Mouse (Mus musculus) heart, embryonic 16.5 days (tissue): Measurements from ENCODE around the gene Hist1h2bh. TPM values are rescaled to one million over a fixed set of nuclear protein-coding genes. Genes with fewer than 3 reads are reported as not detected.
"Not testable (repeated sequence)": the region's sequence is repeated elsewhere in the genome, so short reads cannot be mapped to it uniquely, and the experiment has no call there.

Source experiments
- ATAC-seq: fragments of 200-750 bp; cut with Nextera tagmentation; replicated peaks from 2 replicates; pipeline ENCODE4 v1.8.0; 2017; ENCODE audit warnings: moderate number of reproducible peaks; ENCODE audit not compliant: insufficient read depth, low FRiP score; ENCODE audit errors: extremely low read depth
- H3K27ac ChIP-seq: fragments of 300-500 bp; sonication (generic); 2 replicates; pipeline ENCODE4 v1.5.1; 2014; ENCODE audit warnings: mild to moderate bottlenecking, low read length, control low read depth, moderate library complexity
- H3K27me3 ChIP-seq: fragments of 300-500 bp; sonication (generic); 2 replicates; pipeline ENCODE4 v1.6.1; 2014; ENCODE audit warnings: low read length, mixed read lengths; ENCODE audit not compliant: control insufficient read depth, insufficient read depth
- H3K36me3 ChIP-seq: fragments of 300-500 bp; sonication (generic); 2 replicates; pipeline ENCODE4 v1.6.1; 2014; ENCODE audit not compliant: control insufficient read depth, insufficient read depth
- H3K4me1 ChIP-seq: fragments of 300-500 bp; sonication (generic); 2 replicates; pipeline ENCODE4 v1.6.1; 2014; ENCODE audit warnings: low read length, mixed read lengths; ENCODE audit not compliant: control insufficient read depth, insufficient read depth
- H3K4me2 ChIP-seq: fragments of 300-500 bp; sonication (generic); 2 replicates; pipeline ENCODE4 v1.6.1; 2014; ENCODE audit warnings: low read depth, mild to moderate bottlenecking, control low read depth, low read length
- H3K4me3 ChIP-seq: fragments of 300-500 bp; sonication (generic); 2 replicates; pipeline ENCODE4 v1.5.1; 2014; ENCODE audit warnings: mild to moderate bottlenecking, control low read depth, low read length
- H3K9ac ChIP-seq: fragments of 300-500 bp; sonication (generic); 2 replicates; pipeline ENCODE4 v1.6.1; 2014; ENCODE audit warnings: low read length, control low read depth
- H3K9me3 ChIP-seq: fragments of 300-500 bp; sonication (generic); replicated peaks from 2 replicates; pipeline ENCODE4 v1.6.1; 2016; ENCODE audit warnings: low read length; ENCODE audit not compliant: control insufficient read depth
- WGBS: fragments of 180-500 bp; shearing (Covaris S2); extraction: QIAGEN DNeasy Blood & Tissue Kit; methylation state at CpG from one replicate; pipeline ENCODE4 v1.1.7; 2014; 5-methylcytosine and 5-hydroxymethylcytosine counted together
- polyA plus RNA-seq: library from polyadenylated mRNA; unstranded; fragments of >200 nt; fragmentation: Nextera tagmentation; extraction: Ambion mirVana; gene quantifications from 2 replicates; pipeline ENCODE4 v1.2.1, GENCODE M21; 2015

Hist1h2bh gene
- polyA plus RNA-seq, 1 experiment from 2014 or later = 0.38 TPM

GRCm38 (mm10) chr13:23542225-23542980, 789 bp downstream of the Hist1h2bh start:
- not testable (repeated sequence) for H3K9me3 ChIP-seq, H3K4me1 ChIP-seq, ATAC-seq, H3K27me3 ChIP-seq, H3K36me3 ChIP-seq
- peak overlapping the region; percentile 63 for H3K4me3 ChIP-seq
- H3K4me2 ChIP-seq = peak overlapping the region; percentile 87
- peak overlapping the region; percentile 72 for H3K9ac ChIP-seq
- WGBS = 11% methylated on average over 3 of the region's 3 CpGs
- H3K27ac ChIP-seq = peak overlapping the region; percentile 91

- H3K4me2 ChIP-seq = no peak overlapping the region
- WGBS = 79% methylated on average over 3 of the region's 3 CpGs
- no peak for ATAC-seq
- H3K27me3 ChIP-seq = no peaks in the 10 kb centered on the region
- no peaks in the 10 kb centered on the region for H3K9me3 ChIP-seq
- no peak overlapping the region for H3K27ac ChIP-seq
- no peak overlapping the region for H3K9ac ChIP-seq
- peaks cover 11% of the 10 kb centered on the region for H3K4me1 ChIP-seq
- H3K4me3 ChIP-seq = no peak overlapping the region
- H3K36me3 ChIP-seq = no peaks in the 10 kb centered on the region
Measured at GRCm38 (mm10) chr13:23541497-23541896, 1.7 kb downstream of the Hist1h2bh start.

- ATAC-seq, H3K9me3 ChIP-seq, H3K36me3 ChIP-seq, H3K27me3 ChIP-seq, H3K9ac ChIP-seq, H3K4me2 ChIP-seq, H3K4me3 ChIP-seq, H3K27ac ChIP-seq: not testable (repeated sequence)
- WGBS = 56% methylated on average over 1 of the region's 1 CpGs
- H3K4me1 ChIP-seq = peaks cover 15% of the 10 kb centered on the region
Measured at GRCm38 (mm10) chr13:23539821-23540220, 3.4 kb downstream of the Hist1h2bh start.

- WGBS = 79% methylated on average over 5 of the region's 5 CpGs
Measured at GRCm38 (mm10) chr13:23538249-23538648, 4.9 kb downstream of the Hist1h2bh start.

GRCm38 (mm10) chr13:23537006-23537710, 6.0 kb downstream of the Hist1h2bh start:
- H3K4me3 ChIP-seq = no peak overlapping the region
- 74% methylated on average over 3 of the region's 3 CpGs for WGBS
- no peak for ATAC-seq

More at GRCm38 (mm10) chr13:23538249-23538648, 4.9 kb downstream of the Hist1h2bh start:
- H3K27ac ChIP-seq = no peak overlapping the region
- no peak overlapping the region for H3K4me2 ChIP-seq
- H3K9ac ChIP-seq = no peak overlapping the region
- H3K4me1 ChIP-seq = peaks cover 23% of the 10 kb centered on the region
- no peak overlapping the region for H3K4me3 ChIP-seq
- no peaks in the 10 kb centered on the region for H3K9me3 ChIP-seq
- no peaks in the 10 kb centered on the region for H3K36me3 ChIP-seq
- no peaks in the 10 kb centered on the region for H3K27me3 ChIP-seq
- ATAC-seq = no peak

GRCm38 (mm10) chr13:23536076-23536822, 6.9 kb downstream of the Hist1h2bh start:
- Histone ChIP-seq H3K27ac (peak overlapping the region; percentile 42; the same call in 1 of the 2 replicates), H3K27me3 (no peaks in the 10 kb centered on the region), H3K4me2 (peak overlapping the region; percentile 75), H3K4me3 (peak overlapping the region; percentile 48), H3K9ac (peak overlapping the region; percentile 61), H3K9me3 (no peaks in the 10 kb centered on the region), H3K36me3 (no peaks in the 10 kb centered on the region), H3K4me1 (peaks cover 32% of the 10 kb centered on the region)
- no peak for ATAC-seq
- 22% methylated on average over 7 of the region's 7 CpGs for WGBS

More at GRCm38 (mm10) chr13:23537006-23537710, 6.0 kb downstream of the Hist1h2bh start:
- Histone ChIP-seq H3K36me3 (no peaks in the 10 kb centered on the region), H3K9ac (no peak overlapping the region), H3K9me3 (no peaks in the 10 kb centered on the region), H3K4me1 (peaks cover 28% of the 10 kb centered on the region), H3K27me3 (no peaks in the 10 kb centered on the region), H3K27ac (no peak overlapping the region), H3K4me2 (peak overlapping the region; percentile 75; the same call in 1 of the 2 replicates)

GRCm38 (mm10) chr13:23535137-23536075, 7.8 kb downstream of the Hist1h2bh start, which contains the start of gene Hist1h3g:
TSS of gene Hist1h3g (plus strand) at chr13:23535422.
- H3K36me3 ChIP-seq, H3K9me3 ChIP-seq, H3K27me3 ChIP-seq: not testable (repeated sequence)
- Histone ChIP-seq H3K4me1 (peaks cover 32% of the 10 kb centered on the region), H3K27ac (peak within 1 kb of the TSS; percentile 92), H3K4me2 (peak within 1 kb of the TSS; percentile 75), H3K9ac (peak within 1 kb of the TSS; percentile 72), H3K4me3 (peak within 1 kb of the TSS; percentile 61)
- peak; percentile 83 for ATAC-seq
- WGBS = under 1% methylated on average over 53 of the region's 62 CpGs
